Mouse (Mus musculus) brain, embryonic 14.5 days (tissue): ENCODE data around the gene Sdk1. TPM values are rescaled to one million over a fixed set of nuclear protein-coding genes. Genes with fewer than 3 reads are reported as not detected.

ENCODE experiments used
- DNase-seq: peaks from one replicate; pipeline ENCODE4 v3.0.0-alpha.2; 2011; ENCODE audit warnings: low read depth
- CTCF ChIP-seq: fragments of 200-500 bp; IDR thresholded peaks from 2 replicates; pipeline ENCODE4 v1.5.1; 2012; ENCODE audit warnings: inconsistent platforms, mild to moderate bottlenecking, moderate library complexity, borderline replicate concordance; ENCODE audit not compliant: insufficient read depth, insufficient read length; ENCODE audit errors: extremely low read depth
- POLR2A ChIP-seq: fragments of 200-500 bp; IDR thresholded peaks from 2 replicates; pipeline ENCODE4 v1.6.1; 2012; ENCODE audit warnings: mild to moderate bottlenecking, inconsistent platforms, borderline replicate concordance; ENCODE audit not compliant: poor library complexity, insufficient read depth, insufficient read length, severe bottlenecking; ENCODE audit errors: extremely low read depth
- polyA plus RNA-seq: library from polyadenylated mRNA; depleted of rRNA; stranded (reverse); fragments of >200 nt; gene quantifications from 2 replicates; pipeline ENCODE4 v1.2.3, GENCODE M21; 2012

Sdk1 gene
- polyA plus RNA-seq, 1 experiment, result 7.3 TPM

DNA sequence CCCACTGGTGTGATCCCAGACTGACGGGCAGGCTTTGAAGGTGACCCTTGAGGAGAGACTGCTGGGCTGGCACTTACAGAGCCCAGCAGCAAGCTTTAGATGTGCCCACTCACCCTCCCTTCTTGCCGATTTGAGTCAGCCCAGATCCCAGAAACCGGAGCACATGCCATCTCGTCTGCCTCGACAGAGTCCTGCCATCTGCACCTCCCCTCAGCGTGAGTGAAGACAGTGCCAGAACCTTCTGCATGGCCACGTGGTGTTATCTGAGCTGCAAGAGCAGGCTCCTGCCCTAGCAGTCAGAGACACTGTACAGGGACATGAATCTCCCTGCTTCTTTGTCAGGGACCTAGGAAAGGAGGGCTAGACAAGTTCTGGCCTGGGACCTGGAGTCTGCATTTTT is 898.7 kb downstream of the Sdk1 start:
- TF ChIP-seq CTCF, result no peak
- no peak for TF ChIP-seq POLR2A
- DNase-seq, result peak; percentile 76

DNA sequence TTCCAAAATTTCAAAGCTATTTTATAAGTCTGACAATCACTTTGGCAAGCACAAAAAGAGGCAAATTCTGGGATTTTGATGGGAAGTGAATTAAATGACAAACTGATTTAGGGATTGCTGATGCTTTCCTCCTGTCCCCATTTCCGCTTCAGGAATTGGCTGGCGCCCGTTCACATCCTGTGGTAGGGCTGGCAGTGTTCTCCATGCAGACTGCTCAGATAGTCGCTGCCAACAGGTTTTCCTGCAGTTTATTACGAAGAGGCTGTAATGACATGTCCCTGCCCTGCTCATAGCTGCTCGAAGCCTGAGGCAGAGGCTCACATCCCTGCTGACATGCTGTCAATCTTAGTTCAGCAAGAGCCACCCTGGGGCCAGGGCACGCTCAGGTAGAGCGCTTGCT is 908.3 kb downstream of the Sdk1 start:
- DNase-seq, result peak; percentile 35
- TF ChIP-seq CTCF (no peak), POLR2A (no peak)

DNA sequence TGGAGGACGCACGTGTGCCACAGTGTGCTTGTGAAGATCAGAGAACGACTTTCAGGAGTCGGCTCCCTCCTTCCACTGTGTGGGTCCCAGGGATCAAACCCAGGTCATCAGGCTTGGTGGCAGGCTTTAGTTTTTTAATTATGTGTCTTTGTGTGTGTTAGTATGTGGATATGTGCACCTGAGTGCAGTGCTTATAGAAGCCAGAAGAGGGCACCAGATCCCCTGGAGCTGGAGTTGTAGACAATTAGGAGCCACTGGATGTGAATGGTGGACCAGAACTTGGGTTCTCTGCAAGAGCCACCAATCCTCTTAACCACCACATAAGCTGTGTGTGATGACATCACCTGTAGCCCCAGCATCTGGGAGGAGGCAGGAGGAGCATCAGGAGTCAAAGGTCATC is 909.5 kb downstream of the Sdk1 start:
- no peak for DNase-seq
- TF ChIP-seq CTCF, result no peak
- TF ChIP-seq POLR2A, result no peak

DNA sequence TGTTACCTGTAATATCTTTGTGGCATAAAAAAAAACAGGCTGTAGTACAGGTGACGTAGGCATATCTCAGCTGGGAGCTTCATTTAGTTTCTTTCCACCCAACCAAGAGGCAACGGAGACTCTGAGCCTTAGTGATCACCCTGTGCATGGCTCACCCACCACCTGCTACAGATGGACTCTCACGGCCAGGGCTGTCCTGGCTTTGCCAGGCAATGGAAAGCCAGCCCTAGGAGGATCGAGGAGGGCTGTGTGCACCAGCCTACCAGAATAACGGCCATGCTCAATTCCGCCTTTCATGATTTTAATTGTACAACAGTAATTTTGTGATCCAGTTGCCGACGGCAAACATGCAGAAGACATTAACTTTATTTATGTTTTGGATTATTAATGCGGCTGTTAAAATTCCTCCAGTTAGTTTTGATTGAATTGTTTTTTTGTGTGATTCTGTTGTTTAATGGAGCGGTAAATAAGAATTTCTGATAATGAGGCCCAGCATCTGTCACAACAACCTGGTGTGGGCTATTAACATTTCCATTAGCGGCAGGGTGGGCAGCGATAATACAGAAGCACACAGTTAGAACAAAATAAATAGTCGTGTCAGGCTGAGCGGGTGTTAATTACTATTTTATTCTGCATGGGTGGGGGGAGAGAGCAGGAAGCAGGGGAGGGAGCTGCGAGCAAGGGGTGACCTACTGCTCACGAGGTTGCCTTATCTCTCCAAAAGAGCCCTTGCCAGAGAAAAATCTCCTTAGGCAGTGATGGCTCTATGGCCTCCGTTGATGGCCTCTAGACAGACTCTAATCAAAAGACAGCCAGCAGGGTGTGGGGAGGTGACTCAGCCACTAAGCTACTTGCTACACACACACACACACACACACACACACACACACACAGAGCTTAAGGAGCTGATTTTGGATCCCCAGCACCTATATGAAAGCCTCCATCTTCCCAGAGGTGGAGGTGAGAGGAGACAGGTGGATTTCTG is 915.9 kb downstream of the Sdk1 start:
- peak; percentile 80 for DNase-seq
- no peak for TF ChIP-seq CTCF
- no peak for TF ChIP-seq POLR2A

DNA sequence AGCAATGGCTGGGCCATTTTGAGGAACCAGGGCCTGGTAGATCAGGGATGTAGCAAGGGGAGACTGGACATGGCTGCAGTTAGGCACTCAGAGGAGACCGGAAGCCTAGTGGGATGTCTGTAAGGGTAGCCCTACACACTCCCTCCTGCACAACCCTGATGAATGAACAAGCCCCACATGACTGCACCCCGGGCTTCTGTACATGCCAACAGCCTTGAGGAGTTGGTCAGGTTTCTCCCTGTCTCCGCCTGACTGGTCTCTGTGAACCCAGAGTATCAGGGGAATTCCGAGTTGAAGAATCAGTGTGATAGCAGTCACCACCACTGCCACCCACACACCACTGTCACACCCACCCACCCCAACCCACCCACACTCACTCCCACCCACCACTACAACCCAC is 922.2 kb downstream of the Sdk1 start:
- TF ChIP-seq CTCF (no peak), POLR2A (no peak)
- no peak for DNase-seq

DNA sequence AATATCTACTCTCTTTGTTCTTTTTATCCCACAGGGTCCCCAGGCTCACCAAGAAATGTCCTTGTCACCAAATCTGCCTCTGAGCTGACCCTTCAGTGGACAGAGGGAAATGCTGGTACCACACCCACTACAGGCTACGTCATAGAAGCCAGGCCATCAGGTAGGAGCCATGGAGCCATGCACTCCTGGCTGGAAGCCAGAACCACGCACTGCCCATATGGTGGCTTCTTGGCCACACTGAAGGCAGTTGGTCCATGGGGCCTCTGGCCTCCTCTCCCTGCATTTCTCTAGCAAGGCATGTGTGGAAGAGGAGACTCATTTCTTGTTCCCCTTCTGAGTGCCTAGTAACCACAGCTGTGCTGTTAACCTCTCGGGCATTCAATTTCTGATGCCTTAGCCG is 932.3 kb downstream of the Sdk1 start:
- TF ChIP-seq POLR2A (no peak), CTCF (no peak)
- DNase-seq, result no peak

DNA sequence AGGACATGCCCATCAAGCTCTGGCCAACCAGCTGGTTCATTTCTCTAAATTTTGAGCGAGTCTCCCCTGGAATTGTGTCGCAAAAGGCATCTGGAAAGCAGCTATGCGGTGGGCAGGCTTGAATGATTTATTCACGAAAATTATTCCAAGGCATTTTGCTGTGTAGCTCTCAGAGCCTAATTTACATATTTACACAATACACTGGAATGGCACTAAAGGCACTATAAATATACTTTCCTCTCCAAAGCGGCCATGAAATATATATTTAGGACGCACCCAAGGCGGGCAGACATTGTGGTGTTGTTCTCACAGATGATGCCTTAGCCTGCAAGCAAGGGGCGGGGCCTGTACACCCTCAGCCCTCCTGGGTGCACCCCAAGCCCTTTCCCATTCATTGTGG is 936.9 kb downstream of the Sdk1 start:
- no peak for TF ChIP-seq POLR2A
- peak; percentile 44 for DNase-seq

DNA sequence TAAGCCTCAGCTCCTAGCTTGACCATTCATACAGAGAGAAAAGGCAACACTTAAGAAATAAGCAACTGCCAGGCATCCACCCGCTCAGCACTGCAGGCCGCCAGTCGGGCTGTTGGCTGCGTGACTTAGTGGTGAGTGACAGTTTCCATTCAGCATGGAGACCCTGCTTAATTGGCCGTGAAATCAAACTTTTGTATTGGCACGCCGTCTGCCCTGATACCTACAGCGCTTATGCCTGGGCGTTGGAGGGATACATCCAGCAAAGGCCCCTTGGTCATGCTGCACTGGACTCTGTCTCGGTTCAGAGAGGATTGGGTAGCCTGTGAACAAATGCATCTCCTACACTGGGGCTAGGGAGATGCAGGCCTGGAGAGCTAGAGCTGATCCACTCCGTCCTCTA is 938.0 kb downstream of the Sdk1 start:
- TF ChIP-seq POLR2A, result no peak
- no peak for TF ChIP-seq CTCF
- peak; percentile 82 for DNase-seq

DNA sequence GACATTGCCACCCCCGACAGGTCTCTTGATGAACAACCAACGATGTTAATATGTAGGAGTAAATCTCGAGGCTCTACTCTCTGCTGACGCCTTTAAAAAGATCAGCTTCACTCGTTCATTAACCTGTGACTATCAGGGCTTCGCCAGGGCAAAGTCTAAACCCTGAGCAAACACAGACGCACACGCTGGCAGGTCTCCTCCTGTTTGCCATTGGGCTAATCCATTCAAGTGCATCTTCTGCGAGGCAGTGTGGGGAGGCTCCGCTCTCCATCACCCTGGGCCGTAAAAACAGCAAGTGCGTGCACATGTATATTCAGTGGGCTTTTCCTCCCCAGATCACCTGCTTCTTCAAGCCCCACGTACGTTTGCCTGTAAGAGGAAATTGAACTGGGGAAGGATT is 940.6 kb downstream of the Sdk1 start:
- TF ChIP-seq POLR2A (no peak), CTCF (no peak)
- peak; percentile 40 for DNase-seq

DNA sequence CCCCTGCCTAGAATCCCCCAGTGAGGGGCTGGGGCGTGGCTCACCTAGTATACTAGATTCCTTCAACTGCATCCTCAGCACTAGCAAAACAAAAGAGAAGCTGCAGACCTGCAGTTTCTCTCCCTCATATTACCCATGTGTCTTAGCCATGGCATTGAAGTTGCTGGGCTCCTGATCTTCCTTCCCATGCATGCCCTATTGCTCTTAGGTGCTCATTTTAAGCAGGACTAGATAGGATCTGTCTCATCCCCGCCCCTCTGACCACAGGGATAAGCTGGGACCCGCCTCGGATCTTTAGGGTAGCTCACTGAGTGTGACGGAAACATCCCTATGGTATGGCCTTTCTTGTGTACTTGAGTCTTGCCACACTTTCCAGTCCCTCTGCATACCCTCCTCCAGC is 947.5 kb downstream of the Sdk1 start:
- no peak for DNase-seq
- no peak for TF ChIP-seq CTCF
- no peak for TF ChIP-seq POLR2A

DNA sequence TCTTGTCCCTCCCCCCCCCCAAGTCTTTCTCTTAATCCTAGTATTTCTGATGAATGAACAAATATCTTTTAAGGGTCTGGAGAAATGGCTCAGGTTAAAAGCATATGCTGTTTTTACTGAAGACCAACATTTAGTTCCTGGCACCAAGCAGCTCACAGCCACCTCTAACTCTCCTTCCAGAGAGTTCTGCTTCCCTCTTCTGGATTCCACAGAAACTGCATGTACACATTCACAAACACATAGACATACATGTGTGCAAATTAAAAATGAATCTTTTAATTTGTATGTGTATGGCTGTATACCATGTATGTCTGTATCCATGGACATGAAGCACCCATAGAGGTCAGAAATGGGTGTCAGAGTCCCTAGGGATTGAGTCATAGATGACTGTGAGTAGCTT is 968.6 kb downstream of the Sdk1 start:
- DNase-seq, result peak; percentile 21
- TF ChIP-seq CTCF (peak; percentile 26; the same call in 1 of the 2 replicates), POLR2A (no peak)

DNA sequence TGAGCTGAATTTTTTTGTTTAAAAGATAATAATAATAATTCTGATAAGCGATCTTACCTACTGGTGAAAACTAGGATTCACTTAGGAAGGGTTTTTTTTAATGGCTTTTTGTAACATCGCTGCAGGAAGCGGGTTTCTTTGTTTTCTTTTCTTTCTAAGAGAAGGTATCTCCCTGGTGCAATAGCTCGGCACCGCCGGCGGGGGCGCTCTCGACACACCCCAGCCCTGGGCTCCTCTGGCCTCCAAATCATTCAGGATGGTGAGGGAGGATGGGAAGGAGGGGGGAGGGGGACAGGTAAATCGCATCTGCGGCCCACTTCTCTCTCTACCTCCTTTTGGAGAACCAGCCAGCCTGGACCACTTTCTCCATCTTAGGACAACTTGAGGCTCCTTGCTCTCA is 971.0 kb downstream of the Sdk1 start:
- DNase-seq, result no peak
- TF ChIP-seq POLR2A (no peak), CTCF (peak; percentile 16; the same call in 1 of the 2 replicates)

DNA sequence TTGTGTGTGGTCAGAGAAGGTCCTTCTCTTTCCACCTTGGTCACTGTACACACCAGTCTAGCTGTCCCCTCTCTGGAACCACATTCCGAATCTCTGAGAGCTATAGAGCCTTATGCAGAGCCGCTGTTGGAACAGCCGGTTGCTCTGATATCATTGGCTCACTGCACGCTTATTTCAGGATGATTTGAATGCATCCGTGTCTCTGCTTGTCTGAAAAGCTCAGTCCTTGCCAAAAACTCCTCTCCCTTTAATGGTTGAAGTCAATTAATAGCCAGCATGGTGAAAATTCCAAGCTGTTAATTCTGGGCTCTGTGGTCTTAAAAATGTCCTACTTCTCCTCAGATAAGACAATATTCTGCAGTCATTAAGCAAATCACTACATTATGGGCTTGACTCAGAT is 974.7 kb downstream of the Sdk1 start:
- DNase-seq, result peak; percentile 79
- TF ChIP-seq POLR2A, result no peak
- TF ChIP-seq CTCF, result no peak
